Mouse (Mus musculus) embryo, embryonic 10.5 days (tissue): ENCODE results near the gene Hnrnpl.
A peak's percentile ranks its signal among the peaks of the same experiment; 100 is the strongest.

Experiments
- DNase-seq: peaks from one replicate; pipeline ENCODE4 v3.0.0-alpha.2; 2015; ENCODE audit warnings: low spot score

Gene Hnrnpl

DNA sequence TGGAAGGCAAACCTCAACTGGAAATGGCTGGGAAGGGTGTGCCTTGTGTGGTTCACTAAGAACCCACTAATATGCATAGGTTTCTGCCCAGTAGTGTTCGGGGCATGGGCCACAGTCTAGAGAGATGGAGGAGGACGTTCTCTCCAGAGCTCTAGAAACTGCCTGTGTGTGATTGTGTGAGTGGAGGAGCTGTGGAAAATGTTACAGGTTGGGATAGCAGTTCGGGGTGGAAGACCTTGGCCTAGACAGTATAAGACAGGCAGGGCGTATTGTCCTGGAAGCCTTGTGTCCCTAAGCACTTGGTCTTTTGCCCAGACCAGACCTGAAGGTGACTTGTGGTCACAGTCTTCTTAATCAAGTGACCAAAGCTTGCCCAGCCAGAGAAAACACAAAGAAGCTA, 4.1 kb downstream of the Hnrnpl start:
- no peak for DNase-seq

DNA sequence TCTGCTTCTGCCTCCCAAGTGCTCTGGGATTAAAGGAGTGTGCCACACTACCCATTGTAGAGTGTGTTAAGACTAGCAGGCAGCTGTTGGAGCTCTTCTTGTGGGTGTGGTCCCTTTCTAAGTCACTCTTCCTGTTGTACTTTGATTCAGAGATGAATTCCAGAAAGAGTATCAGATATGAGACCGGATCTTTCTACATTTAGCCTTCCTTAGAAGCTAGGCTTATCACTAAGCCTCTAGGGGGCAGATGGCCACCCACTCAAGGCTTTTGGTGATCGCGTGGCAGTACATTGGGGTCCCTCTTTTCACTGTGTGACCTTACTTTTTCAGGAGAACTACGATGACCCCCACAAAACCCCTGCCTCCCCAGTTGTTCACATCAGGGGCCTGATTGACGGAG, 4.6 kb downstream of the Hnrnpl start:
- no peak for DNase-seq

DNA sequence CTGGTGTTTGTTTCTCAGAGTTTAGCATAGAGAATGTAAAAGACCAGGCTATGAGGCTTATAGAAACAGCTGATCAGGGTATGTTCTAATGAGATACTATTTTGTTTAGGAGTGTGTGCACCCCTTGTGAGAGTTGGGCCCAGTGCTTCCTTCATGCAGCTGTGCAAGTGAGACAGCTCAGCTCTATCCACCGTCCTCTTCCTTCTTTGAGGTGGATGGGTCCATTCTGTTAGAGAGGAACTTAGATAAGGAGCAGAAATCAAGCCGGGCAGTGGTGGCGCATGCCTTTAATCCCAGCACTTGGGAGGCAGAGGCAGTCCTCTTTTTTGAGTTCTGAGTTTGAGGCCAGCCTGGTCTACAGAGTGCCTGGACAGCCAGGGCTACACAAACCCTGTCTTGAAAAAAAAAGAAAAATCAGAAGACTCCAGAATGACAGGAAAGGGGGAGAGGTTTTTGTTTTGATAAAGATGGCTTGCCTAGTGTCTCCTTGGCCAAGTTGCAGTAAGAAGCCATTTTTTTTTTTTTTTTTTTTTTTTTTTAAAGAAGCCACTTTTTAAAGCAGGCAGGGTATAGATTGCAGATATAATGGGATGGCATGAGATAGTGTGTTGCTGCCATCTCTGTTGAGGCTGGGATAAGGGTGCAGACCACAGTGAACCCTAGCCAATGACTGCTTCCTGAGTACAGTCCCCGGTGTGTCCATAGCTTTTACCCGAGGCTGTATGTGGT, 6.1 kb downstream of the Hnrnpl start:
- no peak for DNase-seq

DNA sequence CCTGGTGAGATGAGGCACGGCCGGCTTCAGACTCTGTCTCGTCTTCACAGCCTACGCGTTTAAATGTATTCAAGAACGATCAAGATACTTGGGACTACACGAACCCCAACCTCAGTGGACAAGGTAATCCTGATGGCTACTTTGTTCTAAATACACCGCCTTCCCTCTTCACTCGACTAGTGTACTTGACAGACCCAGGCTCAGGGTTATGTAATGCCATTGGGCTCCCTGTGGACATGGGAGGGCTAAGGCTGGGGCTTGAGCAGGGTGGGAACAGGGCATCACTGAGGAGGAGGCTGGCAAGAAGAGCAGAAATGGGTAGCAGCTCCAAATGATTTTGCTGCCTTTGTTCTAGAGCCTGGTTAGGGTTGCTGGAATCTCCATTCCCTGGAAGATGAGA, 6.9 kb downstream of the Hnrnpl start:
- no peak for DNase-seq

DNA sequence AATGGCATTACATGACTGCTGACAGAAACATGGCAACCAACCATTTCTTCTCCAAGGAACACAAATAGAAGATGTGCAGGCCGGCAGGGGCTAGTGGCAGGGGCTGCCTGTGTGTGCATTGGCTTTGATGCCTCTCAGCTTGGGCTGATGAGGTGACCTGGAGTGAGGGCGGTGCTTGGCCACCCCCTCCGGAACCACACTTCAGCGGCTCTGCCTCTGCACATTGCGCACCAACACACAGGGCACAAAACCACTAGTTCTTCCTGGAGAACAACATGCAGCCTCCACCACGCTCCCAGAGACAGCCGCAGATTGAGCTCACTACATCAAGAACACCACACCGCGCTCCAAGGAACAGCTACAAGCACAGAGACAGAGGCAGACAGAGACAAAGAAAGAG, 7.9 kb downstream of the Hnrnpl start:
- no peak for DNase-seq

DNA sequence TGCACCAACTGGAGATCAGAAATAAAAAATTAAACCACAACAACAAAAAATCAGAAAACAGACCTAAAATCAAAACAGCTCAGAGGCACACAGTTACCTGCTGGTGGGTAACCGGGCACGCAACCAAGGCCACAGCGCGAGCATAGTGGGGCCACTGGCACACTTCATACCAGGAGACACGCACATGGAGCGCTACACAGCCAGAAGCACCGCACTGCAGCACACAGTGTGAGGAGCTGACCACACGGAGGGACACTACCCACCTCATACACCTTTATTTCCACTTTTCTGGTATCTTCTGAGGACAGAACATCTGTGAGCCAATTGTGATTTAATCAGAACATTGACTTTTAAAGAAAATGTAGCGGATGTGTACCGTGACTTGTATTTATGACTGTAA, 8.6 kb downstream of the Hnrnpl start:
- no peak for DNase-seq

DNA sequence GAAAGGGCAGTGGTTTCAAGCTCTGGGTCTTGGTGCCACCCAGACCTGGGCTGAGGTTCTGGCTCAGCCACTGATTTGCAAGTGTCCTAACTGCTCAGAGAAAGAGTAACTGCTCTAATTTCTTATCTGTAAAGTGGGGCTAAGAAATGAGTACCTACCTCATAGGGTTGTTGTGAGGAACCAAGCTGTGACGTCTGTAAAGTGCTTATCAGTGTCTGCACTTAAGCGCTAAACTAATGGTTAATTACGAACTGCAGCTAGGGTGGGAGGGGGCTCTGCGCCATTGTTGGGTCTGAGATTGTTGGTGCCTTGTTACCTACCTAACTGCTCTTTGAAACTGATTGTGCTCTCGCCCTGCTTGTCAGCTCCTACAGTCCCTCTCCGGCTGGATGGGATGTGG, 9.2 kb downstream of the Hnrnpl start:
- no peak for DNase-seq

DNA sequence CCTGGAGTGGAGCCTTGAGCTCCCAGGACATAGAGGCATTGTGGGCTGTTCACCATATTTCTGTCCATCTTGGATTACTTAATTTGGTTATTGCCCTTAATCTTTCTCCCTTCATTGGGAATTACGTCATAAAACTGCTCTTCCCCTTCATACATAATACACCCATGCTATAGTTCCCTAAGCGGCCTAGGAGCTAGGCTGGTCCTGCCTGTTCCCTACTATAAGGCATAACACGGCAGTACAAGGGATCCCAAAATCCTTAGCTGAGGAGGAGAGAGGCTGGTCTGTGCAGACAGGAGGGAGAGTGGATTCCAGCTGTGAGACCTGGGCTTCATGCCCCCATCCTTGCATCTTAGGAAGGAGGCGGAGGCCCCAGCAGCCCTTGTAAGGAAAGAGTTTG, 9.6 kb downstream of the Hnrnpl start:
- DNase-seq: no peak

DNA sequence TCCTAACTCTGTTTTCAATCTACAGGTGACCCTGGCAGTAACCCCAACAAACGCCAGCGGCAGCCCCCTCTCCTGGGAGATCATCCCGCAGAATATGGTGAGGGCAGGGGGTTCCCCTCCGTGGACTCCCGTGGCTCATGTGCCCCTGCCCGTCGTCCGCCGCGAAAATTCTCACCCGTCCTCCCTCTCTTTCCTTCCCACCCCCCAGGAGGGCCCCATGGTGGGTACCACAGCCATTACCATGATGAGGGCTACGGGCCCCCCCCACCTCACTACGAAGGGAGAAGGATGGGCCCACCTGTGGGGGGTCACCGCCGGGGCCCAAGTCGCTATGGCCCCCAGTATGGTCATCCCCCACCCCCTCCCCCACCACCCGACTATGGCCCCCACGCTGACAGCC, 10.1 kb downstream of the Hnrnpl start:
- no peak for DNase-seq

DNA sequence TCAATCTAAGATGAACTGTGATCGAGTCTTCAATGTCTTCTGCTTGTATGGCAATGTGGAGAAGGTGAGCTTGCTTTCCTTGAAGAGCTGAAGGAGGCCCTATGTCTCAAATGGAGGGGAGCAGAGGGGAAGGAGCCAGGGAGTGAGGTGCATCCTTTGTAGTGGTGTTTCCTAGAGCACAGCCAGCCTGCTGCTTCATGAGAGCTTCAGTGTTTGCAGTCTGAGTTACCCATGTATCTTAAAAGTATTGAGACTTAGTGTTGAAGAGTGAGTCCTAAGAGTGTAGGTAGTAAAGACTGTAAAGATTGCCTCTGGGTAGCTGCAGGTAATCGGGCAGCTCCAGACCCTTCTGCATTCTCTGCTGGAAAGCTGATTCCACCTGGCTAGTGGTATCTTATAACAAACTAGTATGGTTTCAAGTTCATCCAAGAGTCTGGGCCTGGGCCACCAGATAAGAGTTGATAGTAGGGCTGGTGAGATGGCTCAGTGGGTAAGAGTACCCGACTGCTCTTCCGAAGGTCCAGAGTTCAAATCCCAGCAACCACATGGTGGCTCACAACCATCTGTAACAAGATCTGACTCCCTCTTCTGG, 10.6 kb downstream of the Hnrnpl start:
- DNase-seq: no peak

DNA sequence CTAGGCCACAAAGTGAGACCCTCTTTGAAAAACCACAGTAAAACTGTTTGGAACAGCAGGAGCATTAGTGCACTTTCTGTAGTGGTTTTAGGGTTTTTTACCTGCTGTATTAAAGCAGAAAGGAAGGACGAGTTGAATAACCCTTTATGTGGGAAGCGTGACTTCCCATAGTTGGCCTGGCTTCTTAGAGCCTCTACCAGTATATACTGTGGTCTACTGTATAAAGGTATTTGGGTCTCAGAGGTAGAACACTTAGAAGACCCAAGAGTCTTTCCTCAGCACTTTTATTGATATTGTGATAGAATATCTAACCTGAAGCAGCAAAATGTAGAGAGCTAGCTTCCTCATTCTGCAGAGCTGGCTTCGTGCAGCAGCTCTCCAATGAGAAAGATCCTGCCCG, 11.2 kb downstream of the Hnrnpl start:
- DNase-seq: no peak

DNA sequence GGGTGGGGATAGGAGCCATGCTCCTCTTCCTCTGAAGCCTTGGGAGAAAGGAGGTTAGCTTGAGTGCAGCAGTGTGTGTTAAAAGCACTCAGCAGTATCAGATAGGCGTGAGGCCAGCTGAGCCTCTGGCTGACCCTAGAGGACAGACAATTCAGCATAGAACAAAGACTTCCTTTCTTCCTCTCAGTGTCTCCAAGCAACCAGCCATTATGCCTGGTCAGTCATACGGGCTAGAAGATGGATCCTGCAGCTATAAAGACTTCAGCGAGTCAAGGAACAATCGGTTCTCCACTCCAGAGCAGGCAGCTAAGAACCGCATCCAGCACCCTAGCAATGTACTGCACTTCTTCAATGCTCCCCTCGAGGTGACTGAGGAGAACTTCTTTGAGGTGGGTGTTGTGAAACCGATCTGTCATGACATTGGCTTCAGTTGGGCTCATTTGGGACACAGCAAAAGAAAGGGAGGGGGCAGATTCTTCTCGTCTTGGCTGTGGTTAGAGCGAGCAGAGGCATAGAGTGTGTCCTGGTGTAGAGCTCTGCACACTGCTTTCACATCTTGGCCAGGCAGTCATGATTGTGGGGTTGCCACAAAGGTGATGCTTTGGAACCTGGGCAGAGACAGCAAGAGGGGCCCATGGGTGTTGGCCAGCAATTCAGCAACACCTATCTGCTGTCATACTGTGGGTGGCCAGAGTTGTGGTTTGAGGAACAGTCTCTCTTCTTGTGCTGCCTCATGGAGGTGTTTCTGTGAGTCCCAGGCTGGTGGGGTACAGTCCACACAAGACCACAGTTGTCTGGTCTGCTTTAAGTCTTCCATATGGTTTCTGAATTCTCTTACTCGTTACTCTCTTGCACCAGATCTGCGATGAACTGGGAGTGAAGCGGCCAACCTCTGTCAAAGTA, 12.3 kb downstream of the Hnrnpl start:
- peak; percentile 81 for DNase-seq

DNA sequence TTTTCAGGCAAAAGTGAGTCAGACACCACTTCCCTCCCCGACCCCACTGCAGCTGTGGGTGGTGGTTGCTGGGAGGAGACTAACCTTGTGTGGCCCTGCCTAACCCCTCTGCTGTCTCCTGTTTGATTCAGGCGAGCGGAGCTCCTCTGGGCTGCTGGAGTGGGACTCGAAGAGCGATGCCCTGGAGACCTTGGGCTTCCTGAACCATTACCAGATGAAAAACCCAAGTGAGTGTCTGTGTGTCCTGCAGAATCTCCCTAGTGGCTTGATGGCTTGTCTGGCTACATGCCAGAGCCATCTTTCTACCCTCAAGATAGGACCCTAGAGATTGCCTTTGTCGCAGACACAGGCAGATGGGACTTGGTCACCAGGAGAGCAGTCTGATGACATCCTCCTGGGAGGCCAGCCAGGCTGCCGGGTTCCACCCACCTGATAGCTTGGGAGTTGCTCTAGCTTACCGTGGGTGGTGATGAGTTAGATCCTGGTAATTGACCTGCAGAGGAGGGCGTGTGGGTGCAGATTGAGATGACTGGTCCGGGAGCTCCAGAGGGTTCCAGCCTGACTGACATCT, 13.0 kb downstream of the Hnrnpl start:
- DNase-seq: no peak

DNA sequence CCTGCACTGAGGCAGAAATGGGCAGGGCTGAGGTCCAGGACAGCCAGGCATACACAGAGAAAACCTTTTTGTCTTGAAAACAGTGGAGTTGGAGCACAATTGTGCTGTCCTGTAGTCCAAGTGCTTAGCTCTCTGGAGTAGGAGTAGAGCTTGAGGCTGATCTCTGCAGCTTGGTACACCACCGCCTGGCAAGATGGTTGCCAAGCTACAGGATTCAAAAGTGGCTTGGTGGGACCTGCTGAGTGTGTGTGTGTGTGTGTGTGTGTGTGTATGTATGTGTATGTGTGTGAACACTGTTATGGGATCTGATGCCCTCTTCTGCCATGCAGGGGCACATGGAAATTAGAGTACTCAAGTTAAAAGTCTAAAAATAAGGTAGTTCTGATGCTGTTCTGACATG, 14.2 kb downstream of the Hnrnpl start:
- DNase-seq: no peak

DNA sequence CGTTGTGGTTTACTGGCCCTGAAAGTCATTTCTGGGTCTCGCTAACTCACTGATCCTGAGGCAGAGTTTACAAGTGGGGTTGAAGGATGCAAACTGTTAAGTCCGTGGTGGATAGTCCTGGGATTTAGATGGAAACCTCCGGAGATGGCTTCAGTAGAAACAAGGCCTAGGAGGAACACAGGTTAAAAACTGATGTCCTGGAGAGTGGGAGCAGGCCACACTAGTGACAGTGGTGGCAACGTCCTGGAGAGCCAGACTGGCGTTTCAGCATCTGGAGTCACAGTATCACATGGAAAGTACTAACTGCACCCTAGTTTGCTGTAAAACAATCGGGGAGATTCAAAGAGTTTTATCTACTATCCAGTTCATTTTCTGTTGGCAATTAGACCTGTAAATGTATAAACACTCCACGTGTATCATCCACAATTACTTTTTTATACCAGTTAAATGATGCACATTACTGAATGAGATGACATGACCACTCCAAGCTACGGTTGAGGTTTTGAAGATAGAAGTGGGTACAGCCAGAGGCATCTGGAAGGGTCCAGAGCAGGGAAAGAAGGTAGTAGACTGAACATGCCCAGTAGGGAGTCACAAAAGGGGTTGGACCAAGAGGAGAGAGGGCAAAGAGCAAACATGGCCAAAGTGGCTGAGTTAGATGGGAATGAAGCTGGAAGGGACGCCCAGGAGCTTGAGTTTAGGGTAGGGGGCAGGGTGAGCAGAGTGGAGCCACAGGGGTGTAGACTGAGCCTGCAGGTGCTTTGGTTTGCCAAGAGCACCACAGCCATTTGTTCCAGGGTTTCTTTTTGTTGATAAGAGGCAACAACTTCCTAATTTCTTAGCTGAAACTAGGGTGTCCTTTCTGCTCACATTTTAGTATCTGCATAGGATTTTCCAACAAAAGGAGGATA, 14.9 kb downstream of the Hnrnpl start:
- DNase-seq: no peak

DNA sequence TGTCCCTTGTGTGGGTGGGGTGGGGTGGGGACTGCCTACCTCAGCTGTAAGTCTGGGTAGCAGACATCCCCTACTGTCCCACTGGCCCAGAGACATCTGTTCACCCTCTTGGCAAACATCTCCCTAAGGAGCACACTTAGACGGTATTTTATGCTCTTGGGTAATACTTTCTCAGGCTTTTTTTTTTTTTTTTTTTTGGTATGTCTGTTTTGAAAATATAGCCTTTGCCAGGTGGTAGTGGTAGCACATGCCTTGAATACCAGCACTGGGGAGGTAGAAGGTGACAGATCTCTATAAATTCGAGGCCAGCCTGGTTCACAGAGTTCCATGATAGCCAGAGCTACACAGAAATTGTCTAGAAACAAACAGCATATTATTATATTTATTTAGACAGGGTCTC, 15.6 kb downstream of the Hnrnpl start:
- DNase-seq: no peak

DNA sequence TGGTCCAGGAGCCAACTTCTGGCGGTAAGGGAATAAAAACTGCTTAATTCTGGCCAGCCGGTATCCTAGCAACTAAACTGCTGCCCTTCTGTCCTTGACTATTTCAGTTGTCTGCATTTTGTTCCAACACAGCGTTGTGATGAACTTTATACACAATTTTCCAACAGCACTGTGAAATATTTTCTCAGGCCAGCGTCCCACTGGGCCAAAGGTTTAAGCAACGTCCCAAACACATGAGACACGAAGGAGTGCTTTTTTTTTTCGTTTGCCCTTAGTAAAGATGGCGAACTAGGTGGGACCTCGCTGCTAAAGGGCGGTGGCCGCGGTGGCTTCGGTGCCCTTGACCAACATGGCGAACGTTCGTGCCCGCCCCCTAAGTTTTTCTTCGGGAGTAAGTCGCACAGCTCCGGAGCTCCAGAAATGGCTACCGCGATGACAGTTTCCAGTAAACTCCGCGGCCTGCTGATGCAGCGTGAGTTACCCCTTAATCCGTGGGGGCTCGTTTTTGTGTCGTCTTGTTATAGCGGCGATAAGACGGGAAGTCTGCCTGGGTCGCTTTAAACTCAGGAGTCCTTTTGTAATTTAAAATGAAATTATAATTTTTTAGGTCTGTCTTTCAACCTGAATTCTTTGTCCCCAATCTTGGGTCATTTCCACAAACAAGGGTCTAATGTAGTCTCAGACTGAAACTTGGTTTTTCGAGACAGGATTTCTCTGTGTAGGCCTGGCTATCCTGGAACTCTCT, 16.8 kb downstream of the Hnrnpl start, which contains the start of gene Ech1:
TSS of gene Ech1 (plus strand) at position 277 of the 745 bp plus-strand sequence.
- DNase-seq: peak; percentile 97

DNA sequence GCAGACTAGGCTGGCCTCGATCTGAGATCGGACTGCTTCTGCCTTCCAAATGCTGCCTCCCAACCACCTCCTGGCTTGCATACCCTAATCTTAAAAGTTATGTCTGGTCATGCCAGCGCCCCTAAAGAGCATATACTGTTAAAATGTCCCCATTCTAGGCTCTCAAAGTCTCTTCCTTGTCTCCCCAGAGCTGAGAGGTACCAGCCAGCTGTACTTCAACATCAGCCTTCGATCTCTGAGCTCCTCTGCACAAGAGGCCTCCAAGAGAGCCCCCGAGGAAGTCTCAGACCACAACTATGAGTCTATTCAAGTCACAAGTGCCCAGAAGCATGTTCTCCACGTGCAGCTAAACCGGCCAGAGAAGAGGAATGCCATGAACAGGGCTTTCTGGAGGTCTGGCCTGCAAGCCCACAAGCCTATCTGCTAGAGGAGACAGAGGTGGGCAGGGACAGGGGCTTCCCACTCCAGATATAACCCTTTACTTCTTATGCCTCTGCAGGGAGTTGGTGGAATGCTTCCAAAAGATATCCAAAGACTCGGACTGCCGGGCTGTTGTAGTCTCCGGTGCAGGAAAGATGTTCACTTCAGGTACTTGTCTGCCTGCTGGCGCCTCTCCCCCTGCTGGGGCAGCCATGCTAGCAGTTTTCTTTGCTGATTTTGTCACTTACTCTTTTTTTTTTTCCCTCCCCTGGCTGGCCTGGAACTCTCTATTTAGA, 17.5 kb downstream of the Hnrnpl start:
- DNase-seq: no peak

DNA sequence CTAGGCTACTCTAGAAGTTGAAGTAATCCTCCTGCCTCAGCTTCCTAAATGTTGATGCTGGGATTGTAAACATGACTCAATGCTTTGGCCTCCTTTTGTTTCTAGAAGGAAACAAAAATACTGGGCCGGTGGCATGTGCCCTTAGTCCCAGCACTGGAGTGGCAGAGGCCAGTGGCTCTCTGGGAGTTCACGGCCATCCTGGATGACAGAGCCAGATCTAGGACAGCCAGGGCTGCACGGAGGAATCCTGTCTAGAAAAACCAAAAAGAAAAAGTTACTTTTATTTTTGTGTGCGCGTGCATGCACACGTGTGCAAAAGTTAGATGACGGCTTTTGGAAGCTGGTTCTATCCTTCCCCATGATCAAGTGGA, 18.0 kb downstream of the Hnrnpl start:
- DNase-seq: no peak

DNA sequence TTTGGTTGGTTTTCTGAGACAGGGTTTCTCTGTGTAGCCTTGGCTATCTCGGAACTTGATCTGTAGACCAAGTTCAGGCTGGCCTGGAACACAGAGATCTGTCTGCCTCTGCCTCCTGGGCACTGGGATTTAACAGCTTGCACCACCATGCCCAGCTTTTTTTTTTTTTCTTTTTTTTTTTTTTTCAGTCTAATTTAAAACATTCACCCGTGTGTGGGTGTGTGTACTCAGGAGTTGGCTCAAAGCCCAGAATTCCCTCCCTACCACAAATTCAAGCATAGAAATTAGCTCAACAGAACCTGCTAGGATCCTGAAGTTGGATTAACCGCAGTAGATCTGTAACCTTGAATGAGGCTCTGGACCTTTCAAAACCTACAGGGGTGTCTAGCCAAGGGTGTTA, 19.0 kb downstream of the Hnrnpl start:
- DNase-seq: no peak
